Mouse (Mus musculus) kidney, adult 2 months (tissue): ENCODE results near the gene Fndc10. TPM values are rescaled to one million over a fixed set of nuclear protein-coding genes. Genes with fewer than 3 reads are reported as not detected.
"Not testable (repeated sequence)": the region's sequence is repeated elsewhere in the genome, so short reads cannot be mapped to it uniquely, and the experiment has no call there.

Experiments used
- DNase-seq: peaks from one replicate; pipeline ENCODE4 v3.0.0; 2021
- H3K27ac ChIP-seq: fragments of 200-500 bp; 2 replicates; pipeline ENCODE4 v1.5.1; 2012; ENCODE audit warnings: low read depth, low read length, control low read depth, inconsistent platforms; ENCODE audit not compliant: insufficient read depth
- H3K27me3 ChIP-seq: fragments of 200-500 bp; replicated peaks from 2 replicates; pipeline ENCODE4 v1.6.1; 2012; ENCODE audit warnings: mild to moderate bottlenecking, moderate library complexity, low read length, inconsistent platforms; ENCODE audit not compliant: control insufficient read depth, insufficient read depth
- H3K36me3 ChIP-seq: fragments of 200-500 bp; 2 replicates; pipeline ENCODE4 v1.6.1; 2012; ENCODE audit warnings: mild to moderate bottlenecking, moderate library complexity, low read length, inconsistent platforms; ENCODE audit not compliant: control insufficient read depth, insufficient read depth
- H3K4me1 ChIP-seq: fragments of 200-500 bp; 2 replicates; pipeline ENCODE4 v1.6.1; 2011; ENCODE audit warnings: low read length; ENCODE audit not compliant: control insufficient read depth, insufficient read depth
- H3K4me3 ChIP-seq: fragments of 200-500 bp; 2 replicates; pipeline ENCODE4 v1.5.1; 2011; ENCODE audit warnings: mild to moderate bottlenecking, low read depth, low read length, control low read depth; ENCODE audit not compliant: insufficient read depth
- CTCF ChIP-seq: fragments of 200-500 bp; conservative IDR thresholded peaks from 2 replicates; pipeline ENCODE4 v1.5.1; 2011; ENCODE audit warnings: low read depth, mild to moderate bottlenecking, control low read depth, low read length, moderate library complexity, mixed read lengths; ENCODE audit not compliant: insufficient read depth, insufficient read length
- POLR2A ChIP-seq: fragments of 200-500 bp; IDR thresholded peaks from one replicate; pipeline ENCODE4 v1.6.1; 2011; ENCODE audit warnings: low read depth, low read length, control low read depth
- WGBS: fragments of 180-500 bp; shearing (Covaris S2); methylation state at CpG from one replicate; pipeline ENCODE4 v1.1.7; 2018; 5-methylcytosine and 5-hydroxymethylcytosine counted together
- polyA plus RNA-seq: library from polyadenylated mRNA; depleted of rRNA; stranded (reverse); fragments of >200 nt; gene quantifications from 2 replicates; pipeline ENCODE4 v1.2.3, GENCODE M21; 2012

The Fndc10 gene
- polyA plus RNA-seq, 1 experiment: 9.8 TPM

GRCm38 (mm10) chr4:155668689-155669597, 25.2 kb upstream of the Fndc10 start, which contains the start of gene Mib2:
Mib2 (minus strand) TSS chr4:155669198.
- Histone ChIP-seq H3K4me1 (peaks cover 4% of the 10 kb centered on the region), H3K36me3 (no peaks in the 10 kb centered on the region), H3K27ac (peak within 1 kb of the TSS; percentile 97), H3K4me3 (peak within 1 kb of the TSS; percentile 78), H3K27me3 (no peaks in the 10 kb centered on the region)
- DNase-seq: peak; percentile 98
- no peak for TF ChIP-seq POLR2A
- no peak for TF ChIP-seq CTCF
- under 1% methylated on average over 73 of the region's 73 CpGs for WGBS

- H3K27ac ChIP-seq: peak overlapping the region; percentile 26; the same call in 1 of the 2 replicates
- peaks cover 4% of the 10 kb centered on the region for H3K4me1 ChIP-seq
- TF ChIP-seq CTCF: no peak
- TF ChIP-seq POLR2A: no peak
- no peaks in the 10 kb centered on the region for H3K27me3 ChIP-seq
- 2% methylated on average over 8 of the region's 8 CpGs for WGBS
- H3K36me3 ChIP-seq: no peaks in the 10 kb centered on the region
- no peak for DNase-seq
- H3K4me3 ChIP-seq: peak overlapping the region; percentile 78
Measured at GRCm38 (mm10) chr4:155669598-155670075, 24.5 kb upstream of the Fndc10 start.

DNA sequence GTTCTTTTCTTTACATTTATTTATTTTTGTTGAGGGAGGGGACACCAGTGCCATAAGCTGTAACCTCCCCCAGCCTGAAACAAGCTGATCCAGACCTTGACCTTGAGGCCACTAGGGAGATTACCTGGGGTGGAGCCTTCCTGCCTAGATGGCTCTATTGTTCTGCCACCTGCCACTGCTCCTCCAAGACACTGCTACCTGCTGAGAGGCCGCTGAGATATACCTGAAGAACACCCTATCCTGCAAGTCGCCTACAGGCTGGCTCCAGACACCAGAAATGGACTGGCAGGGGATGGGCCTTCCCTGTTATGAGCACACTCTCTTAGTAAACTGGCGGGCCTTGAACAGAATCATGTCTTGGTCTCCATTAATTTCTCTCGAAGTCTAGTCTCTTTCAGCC, 23.9 kb upstream of the Fndc10 start:
- H3K36me3 ChIP-seq, H3K27me3 ChIP-seq, DNase-seq, H3K4me1 ChIP-seq, H3K27ac ChIP-seq, H3K4me3 ChIP-seq: not testable (repeated sequence)
- WGBS: 88% methylated on average over 4 of the region's 4 CpGs

- Histone ChIP-seq H3K27me3 (no peaks in the 10 kb centered on the region), H3K4me1 (peaks cover 4% of the 10 kb centered on the region), H3K4me3 (no peak overlapping the region), H3K27ac (no peak overlapping the region), H3K36me3 (no peaks in the 10 kb centered on the region)
- no peak for DNase-seq
- TF ChIP-seq CTCF: no peak
- TF ChIP-seq POLR2A: no peak
- 61% methylated on average over 2 of the region's 2 CpGs for WGBS
Measured at GRCm38 (mm10) chr4:155672082-155672481, 22.1 kb upstream of the Fndc10 start.

- Histone ChIP-seq H3K27me3 (no peaks in the 10 kb centered on the region), H3K4me1 (no peaks in the 10 kb centered on the region), H3K4me3 (no peak overlapping the region), H3K27ac (no peak overlapping the region), H3K36me3 (no peaks in the 10 kb centered on the region)
- peak; percentile 51 for DNase-seq
- TF ChIP-seq POLR2A (no peak), CTCF (peak; percentile 52)
- WGBS: 55% methylated on average over 2 of the region's 2 CpGs
Measured at GRCm38 (mm10) chr4:155675991-155676390, 18.2 kb upstream of the Fndc10 start.

DNA sequence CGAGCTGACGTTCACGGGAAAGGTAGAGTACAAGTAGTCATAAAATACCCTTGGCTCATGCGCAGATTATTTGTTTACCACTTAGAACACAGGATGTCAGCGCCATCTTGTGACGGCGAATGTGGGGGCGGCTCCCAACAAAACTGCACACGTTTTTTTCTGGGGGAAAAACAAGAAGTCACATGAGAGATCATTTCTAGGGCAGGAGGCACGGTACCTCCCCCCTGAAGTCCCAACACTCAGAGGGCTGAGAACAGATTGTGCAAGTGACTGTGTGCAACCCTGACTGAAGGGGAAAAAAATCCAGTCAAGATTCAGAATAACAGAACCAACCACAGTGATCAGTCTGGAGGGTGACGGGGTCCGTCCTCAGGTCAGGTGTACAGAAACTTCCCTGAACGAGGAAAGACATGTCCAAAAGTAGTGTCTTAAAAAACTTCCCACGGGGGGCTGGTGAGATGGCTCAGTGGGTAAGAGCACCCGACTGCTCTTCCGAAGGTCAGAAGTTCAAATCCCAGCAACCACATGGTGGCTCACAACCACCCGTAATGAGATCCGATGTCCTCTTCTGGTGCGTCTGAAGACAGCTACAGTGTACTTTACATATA, 10.4 kb upstream of the Fndc10 start:
- not testable (repeated sequence) for H3K4me3 ChIP-seq, H3K36me3 ChIP-seq, H3K27ac ChIP-seq, H3K27me3 ChIP-seq, H3K4me1 ChIP-seq, DNase-seq
- WGBS: 87% methylated on average over 16 of the region's 19 CpGs

DNA sequence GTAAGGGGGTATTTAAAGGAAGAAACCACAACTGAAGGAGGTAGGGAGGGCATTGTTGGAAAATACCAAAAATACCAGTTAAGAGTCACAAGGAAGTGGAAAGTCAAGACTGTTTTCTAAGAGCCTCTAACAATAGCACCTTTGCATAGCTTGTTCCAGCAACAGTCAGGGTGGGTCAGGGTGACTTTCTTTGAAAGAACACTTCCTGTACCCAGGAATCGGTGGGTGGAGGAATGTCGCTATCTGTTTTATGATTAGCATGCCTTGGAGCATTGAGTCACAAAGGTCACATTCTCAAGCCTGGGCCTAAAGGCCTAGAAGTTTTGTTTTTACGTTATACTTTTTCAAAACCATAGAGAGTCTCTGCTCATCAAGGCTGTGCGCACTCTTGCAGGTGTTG, 6.4 kb upstream of the Fndc10 start:
- not testable (repeated sequence) for H3K27ac ChIP-seq, H3K4me1 ChIP-seq
- 55% methylated on average over 4 of the region's 4 CpGs for WGBS

More for the DNA sequence above, 6.4 kb upstream of the Fndc10 start:
- H3K4me3 ChIP-seq, H3K27me3 ChIP-seq, H3K36me3 ChIP-seq, DNase-seq: not testable (repeated sequence)
